Mouse (Mus musculus) MN1 (cell line): Measurements from ENCODE around the gene Ttc9b.
"Not testable (repeated sequence)": the region's sequence is repeated elsewhere in the genome, so short reads cannot be mapped to it uniquely, and the experiment has no call there.

ENCODE experiments used
- DNase-seq: peaks from one replicate; pipeline ENCODE4 v3.0.0-alpha.2; 2016; ENCODE audit warnings: low spot score

Gene Ttc9b

DNA sequence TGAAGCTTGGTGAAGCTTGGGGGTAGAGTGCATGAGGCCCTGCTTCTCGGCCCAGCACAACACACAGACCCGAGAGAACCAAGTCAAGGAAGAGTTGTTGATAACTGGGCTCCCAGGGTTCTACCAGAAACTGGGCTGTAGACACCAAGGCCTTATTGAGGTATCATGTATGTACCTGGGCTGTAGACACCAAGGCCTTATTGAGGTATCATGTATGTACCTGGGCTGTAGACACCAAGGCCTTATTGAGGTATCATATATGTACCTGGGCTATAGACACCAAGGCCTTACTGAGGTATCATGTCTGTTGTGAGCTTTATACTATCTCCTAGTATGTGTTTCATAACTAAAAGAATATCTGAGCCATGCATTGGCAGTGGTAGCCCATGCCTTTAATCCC, 18.6 kb upstream of the Ttc9b start:
- not testable (repeated sequence) for DNase-seq

DNA sequence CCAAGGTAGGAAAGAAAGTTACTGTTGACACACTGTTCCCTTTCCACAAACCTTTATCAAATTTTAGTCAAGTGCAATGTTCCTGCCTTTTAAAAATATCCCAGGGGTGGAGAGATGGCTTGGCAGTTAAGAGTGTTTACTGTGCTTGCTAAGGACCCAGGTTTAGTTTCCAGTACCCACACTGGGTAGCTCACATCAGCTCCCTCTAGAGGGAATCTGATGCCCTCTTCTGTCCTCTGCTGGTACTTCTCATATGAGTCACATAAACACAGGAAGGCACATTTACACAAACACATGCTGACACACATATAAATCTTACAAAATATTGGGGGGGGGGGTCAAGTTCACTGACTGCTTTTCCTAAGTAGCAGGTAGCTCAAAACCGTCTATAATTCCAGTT, 9.2 kb upstream of the Ttc9b start:
- no peak for DNase-seq

DNA sequence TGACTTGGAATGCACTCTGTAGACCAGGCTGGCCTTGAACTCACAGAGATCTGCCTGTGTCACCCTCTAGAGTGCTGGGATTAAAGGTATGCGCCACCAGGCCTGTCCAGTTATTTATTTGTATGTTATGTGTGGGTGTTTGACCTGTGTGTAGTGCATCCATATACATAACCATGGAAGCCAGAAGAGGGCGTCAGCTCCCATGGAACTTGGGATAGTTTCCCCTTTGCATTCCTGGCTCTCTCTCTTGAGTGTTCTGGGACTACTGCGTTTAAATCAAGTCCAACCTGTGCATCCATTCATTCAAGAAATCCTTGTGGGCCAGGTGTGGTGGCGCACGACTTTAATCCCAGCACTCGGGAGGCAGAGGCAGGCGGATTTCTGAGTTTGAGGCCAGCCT, 7.2 kb upstream of the Ttc9b start:
- DNase-seq: no peak

DNA sequence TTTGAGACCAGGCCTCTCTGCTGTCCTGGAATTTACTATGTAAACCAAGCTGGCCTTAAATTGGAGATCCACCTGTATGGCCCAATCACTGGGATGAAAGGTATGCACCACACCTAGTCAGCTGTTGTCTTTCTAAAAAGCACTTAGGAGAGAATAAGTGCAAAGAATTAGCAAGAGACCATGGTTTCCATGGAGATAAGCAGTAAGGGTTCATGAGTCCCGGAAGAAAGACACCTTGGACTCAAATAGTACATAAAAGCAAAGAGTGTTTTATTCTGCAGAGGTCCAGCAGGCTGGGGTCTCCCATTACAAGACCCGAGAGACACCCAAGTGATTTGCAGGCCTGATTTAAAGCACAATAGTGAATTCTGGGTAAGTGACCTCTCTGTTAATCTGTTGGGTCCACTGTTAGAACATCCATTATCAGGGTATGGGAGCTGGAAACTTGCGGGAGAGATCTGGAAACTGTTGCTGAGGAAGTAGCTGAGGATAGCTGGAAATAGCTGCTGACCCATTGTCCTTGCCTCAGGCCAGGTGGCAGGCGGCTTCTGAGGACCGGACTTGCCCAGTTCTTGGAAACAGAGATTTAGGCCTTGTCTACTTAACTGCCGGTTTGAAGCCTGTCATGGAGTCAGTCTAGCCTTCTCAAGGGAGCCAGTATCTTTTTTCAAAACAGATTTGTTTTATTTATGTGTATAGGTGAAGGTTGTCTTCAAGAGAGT, 6.3 kb upstream of the Ttc9b start:
- no peak for DNase-seq

DNA sequence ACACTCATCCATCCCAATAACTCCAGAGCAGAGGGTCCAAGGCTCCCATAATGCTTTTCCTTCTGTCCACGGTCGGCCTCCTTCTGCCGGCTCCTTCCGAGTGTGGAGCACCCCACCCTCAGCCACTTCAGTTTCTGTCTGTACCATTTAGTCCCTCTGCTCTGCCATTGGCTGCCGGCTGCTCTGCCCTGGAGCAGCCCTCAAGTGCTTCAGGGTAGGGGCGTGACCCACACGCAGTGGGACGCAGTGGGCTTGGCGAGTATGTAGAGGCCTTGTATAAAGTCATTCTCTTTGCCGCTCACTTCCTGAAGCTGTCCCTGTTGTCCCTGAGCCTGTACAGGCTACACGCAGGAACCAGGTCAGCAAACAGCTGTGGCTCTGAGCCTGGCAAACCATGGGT, 4.0 kb upstream of the Ttc9b start:
- DNase-seq: no peak

DNA sequence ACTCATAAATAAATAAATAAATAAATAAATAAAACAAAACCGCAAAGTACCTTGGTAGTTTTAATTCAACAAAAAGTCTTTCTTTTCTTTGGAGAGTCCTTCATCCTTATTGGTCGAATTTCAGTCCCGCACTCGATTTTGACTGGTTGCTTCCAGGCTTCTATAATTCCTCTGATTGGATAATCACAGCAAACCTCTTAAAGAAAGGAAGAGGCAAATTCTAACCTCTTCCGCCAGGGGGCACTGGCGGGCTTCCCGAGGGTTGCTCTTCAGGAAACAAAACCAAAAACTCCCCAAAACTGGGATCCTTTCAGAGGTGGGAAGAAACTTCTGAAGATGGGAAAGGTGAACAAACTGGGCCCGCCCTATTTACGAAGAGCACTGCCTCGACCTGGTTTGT, 2.8 kb upstream of the Ttc9b start:
- DNase-seq: peak; percentile 83

DNA sequence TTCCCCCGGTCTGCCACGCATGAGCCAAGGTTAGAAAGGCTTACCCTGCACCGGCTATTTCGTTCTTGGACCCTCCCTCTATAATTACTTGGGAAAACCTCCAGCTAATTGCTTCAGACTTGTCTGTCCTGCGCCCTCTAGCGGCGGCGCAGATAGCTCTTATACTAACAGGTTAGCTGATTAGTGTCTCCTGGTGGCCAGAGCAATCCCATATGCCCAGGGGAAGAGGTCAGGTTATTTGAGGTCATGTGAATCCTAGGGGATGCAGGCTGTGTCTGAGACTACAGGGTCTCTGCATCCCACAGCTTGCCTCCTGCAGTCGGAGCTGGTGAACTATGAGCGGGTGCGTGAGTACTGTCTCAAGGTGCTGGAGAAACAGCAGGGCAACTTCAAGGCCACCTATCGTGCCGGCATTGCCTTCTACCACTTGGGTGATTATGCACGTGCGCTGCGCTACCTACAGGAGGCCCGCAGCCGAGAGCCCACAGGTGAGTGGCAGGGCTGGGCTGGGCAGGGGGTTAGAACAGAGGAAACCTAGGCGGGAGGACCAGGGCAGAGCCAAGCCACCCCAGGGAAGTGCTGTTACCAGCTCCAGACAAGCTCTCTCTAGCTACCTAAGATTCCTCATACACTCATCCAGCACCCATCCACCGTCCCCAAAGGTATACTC, 1.0 kb downstream of the Ttc9b start:
- peak; percentile 58 for DNase-seq

DNA sequence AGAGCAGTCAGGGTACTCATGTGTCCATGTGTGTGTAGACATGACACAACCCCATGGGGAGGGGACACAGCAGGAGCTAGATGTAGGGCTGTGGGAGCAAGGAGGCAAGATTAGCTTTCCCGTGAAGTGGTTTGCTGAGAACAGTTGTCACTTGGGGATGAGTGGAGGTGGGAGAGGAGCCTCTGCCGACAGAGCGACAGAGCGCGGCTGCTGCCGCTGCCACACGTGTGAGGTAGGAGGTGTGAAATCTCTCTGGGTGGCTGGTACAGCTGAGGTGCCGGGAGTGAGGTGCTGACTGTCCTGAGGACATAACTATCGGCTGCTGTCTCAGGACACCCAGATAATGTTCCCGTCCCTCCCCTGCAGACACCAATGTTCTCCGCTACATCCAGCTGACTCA, 1.8 kb downstream of the Ttc9b start:
- no peak for DNase-seq

DNA sequence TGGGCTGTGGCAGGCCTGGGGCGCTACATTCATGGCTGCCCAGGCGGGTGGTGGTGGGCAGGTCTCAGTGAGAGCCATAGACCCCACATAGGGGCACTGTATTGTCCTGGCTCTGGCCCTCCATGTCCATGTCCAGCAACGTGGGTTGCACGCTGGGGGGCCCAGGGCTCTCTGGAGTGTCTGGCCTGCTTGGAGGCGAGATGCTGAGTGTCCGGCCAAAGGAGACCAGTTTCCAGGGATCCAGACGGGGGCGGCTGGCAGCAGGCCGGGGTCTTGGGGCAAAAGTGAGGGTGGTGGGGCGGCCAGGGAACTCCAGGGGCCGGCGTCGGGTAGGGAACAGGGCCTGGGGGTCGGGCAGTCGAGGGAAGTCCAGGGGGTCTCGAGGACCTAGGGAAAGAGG, 2.9 kb downstream of the Ttc9b start:
- DNase-seq: no peak

DNA sequence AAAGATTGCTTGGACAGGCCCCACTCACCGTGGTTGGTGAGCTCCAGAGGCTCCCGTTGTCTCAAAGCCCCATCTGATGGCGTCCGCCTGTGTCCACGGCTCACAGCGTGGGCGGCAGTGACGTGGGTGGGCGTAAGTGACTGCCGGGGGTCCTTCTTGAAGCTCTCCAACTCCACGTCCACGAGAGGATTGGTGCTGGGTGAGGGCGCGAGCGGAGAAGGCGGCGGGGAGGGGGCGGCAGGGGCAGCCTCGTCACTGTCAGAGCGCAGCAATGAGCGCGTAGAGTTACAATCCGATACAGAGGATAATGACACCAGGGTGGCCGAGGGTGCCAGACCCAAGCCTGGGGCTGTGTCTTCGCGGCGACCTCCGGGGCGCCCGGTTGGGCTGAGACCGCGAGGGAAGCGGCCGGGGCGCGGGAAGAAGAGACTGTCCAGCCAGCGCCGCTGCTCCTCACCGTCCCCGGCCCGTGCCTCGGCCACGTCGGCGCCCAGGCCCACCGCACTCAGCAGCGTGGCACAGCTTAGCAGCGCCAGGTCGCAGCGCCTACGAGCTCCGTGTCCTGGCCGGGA, 4.2 kb downstream of the Ttc9b start:
- DNase-seq: no peak

DNA sequence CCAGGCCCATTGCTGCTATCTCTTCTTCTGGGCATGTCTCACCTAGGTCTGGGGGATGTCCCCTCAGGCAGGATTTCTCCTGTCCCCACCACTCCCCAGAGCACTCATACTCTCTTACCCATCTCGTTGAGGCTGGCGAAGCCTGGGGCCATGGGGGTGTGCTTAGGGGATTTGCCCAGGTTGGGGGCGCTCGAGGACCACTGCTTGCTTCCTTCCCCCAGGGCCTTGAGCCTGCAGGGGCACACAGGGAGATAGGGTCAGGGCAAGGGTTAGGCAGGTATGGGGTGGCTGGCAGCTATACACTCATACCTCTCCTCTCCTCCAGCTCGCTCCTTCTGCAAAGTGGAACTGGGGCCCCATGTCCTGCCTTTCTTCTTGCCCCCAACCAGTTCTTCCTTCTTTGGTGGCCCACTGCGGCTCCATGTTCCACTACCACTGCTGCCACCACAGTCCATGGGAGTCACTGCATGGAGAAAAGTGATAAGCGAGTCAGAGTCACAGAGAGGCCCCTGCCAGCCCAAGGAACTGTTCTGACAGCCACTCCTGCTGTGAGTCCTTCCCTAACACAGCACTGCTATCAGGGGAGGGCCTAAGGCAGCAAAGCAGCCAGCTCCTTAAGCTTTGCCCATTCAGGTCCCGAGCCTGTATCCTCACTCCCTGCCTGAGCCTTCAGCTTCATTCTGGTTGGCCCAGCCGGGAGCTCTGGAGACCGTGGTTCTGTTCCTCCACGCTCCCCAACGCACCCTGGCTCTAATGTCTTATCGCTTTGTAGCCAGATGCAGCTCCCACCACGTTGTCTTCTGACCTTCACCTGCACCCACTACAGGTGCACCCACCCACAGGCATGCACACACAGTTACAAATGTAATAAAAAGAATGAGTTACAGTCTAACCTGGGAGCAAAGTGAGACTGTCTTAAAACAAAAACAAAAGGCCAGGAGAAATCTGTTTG, 5.3 kb downstream of the Ttc9b start:
- DNase-seq: no peak

DNA sequence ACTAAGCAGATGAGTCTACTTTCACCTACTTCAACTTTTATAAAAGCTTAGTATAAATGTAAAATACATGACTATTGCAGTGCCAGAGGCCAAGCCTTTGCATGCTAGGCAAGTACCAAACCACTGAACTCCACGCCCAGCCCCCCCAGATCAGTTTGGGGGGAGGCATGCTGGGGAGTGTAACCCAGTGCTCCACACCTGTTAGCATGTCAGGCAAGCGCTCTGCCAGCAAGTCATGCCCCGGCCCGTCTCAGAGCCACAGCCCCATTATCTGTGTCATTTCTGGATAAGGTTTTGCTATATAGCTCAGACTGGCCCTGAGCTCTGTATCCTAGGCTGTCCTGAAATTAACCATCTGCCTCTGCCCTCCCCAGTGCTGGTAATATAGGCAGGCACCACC, 8.3 kb downstream of the Ttc9b start:
- DNase-seq: no peak

DNA sequence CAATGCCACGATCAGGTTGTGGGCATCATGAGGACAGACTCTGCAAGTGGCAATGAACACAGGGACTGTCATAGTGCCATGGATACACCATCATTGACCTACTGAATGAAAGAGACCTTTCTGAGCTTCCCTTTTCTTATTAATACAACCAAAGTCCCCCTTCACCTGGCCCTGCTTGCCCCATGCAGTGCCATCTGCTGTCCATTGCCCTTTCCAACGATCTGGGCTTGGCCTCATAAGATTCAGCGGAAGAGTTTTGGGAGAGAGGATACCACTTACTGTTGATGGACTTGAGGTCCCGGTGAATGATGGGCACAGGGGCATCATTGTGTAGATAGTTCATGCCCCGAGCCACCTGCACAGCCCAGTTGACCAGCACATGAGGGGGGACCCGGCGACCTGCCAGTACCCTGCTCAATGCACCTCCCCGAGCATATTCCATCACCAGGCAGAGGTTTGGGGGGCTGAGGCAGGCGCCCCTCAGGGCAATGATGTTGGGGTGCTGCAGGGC, 19.4 kb downstream of the Ttc9b start:
- no peak for DNase-seq

DNA sequence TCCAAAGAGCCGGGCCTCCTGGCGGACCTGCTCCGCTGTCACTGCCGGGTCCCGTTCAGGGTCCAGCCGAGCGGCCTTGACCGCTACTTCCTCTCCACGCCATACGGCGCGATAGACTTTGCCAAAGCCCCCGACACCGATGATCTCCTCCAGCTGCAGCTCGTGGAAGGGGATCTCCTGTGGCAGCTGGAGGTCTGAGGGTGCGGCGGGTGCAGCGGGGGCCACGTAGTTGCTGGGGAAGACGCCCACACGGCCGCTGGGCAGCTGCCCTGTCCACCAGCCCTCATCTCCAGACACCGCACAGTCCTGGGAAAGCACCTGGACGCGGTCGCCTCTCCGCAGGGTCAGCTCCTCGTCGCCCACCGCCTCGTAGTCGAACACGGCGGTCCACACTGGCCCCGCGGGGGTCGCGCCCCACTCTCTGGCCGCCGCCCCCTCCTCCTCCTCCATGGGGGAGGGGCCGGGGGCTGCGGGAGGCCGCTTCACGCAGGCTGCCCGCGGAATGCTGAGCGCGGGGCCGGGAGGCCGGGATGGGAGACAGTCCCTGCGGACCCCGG, 19.9 kb downstream of the Ttc9b start:
- DNase-seq: no peak

DNA sequence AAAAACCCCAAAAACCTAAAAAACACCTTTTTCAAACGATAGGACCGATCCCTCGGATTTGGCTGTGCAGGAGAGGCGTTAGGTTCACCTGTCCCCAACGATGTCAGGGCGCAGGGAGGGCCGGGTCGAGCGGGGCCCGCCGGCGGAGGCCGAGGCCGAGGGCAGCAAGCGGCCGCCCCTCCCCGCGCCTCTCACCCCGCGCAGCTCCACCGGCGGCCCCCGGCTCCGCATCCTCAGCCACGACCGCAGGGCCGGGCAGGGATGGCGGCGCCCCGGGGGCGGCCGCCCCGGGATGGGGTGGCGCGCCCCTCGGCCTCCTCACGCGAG, 20.4 kb downstream of the Ttc9b start:
- no peak for DNase-seq

DNA sequence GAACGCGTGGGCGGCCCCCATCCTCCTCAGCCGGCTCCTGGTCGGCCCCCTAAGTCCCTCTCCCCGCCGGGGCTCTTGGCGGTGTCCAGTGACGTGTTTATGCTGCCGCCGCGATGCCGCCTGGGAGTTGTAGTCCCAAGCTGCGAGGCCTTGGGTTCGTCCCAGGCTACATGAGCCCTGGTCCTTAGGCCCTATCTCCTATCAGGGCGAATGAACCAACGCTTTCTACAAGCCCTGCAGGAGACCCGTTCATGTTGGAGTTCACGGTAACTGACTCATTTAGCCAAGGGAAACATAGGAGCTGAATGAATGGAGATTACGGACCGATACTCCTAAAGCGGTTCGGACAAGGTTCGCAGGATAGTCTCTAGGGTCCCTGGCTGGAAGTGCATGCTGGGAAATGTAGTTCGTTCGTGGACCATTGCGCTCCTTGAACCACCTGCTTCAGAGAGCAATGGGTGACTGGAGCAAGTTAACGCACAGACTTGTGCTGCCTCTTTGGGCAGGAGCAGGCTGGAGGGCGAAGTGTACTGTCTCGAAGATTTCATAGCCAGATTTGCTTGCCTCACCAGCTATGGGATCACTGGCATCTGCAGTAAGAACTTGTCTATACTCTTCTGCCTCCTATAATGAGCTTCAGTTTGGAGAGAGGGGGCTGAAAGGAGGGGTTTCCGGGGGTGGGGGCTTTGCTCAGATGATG, 21.0 kb downstream of the Ttc9b start, which contains the start of gene Map3k10:
Gene Map3k10, minus strand, starts transcription at position 77 of the 700 bp plus-strand sequence.
- peak; percentile 91 for DNase-seq

DNA sequence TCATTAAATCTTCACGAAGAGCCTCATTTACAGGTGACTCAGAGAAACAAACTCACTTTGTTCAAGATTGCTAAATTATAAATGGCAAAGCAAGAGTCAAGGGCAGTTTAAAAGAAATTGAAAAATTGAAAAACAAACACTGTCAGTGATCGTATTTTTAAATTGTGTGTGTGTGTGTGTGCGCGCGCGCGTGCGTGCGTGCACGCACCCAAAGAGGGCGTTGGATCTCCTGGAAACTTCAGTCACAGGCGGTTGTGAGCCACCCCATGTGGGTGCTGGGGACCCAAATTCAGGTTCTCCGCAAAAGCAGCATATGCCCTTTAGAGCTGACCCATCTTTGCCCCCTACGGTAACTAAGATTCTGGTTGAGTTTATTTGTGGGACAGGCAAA, 21.5 kb downstream of the Ttc9b start:
- no peak for DNase-seq

DNA sequence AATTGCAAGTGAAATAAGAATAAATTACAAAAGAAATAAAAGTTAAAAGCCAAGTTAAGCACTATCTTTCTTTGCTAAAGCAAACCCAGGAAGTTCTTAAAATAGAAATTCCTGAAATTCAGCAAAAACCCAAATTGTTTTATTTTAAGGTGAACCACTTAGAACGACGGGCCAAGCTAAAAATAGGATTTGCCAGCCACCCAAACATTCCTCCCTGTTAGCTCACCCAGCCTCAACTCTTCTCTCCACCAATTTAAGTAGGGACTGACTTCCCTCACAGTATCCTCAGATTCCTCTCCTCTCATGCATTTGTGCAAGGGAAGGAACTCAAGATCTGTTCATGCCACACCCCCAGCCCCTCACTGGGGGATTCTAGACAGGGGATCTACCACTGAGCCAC, 29.5 kb downstream of the Ttc9b start:
- DNase-seq: no peak

DNA sequence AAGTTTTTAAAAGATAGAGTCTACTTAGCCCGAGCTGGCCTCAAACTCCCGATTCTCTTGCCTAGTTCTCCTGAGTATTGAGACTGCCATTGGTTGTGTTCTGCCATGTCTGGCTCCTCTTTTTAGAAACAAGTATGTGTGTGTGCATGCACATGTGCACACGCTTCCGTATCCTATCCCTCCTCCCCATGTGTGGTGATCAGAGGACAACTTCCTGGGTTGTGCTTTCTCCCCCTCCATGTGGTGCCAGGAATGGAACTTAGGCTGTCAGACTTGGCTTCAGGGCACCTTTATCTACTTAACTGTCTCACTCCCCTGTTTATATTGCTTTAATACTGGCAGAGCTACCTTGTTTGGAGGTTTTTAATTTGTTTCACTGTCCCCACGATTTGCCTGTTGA, 31.5 kb downstream of the Ttc9b start:
- DNase-seq: no peak

DNA sequence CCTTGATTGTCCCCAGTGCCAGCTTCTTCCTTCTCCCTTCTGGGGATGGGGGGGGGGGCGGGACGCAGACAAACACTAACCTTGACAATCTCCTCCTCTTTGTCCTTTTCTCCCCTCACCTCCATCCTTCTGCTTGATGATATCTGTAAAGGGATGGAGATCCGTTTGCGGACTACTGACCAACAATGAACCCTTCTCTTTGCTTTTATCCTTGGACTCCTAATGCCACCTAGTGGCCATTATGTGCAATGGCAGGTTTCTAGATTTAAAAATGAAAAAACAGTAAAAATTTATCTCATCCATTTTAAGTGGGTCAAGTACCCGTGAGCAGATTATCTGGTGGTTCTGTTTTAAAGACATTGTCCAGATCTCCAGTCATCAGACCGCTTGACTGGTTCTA, 32.0 kb downstream of the Ttc9b start:
- DNase-seq: peak; percentile 82

DNA sequence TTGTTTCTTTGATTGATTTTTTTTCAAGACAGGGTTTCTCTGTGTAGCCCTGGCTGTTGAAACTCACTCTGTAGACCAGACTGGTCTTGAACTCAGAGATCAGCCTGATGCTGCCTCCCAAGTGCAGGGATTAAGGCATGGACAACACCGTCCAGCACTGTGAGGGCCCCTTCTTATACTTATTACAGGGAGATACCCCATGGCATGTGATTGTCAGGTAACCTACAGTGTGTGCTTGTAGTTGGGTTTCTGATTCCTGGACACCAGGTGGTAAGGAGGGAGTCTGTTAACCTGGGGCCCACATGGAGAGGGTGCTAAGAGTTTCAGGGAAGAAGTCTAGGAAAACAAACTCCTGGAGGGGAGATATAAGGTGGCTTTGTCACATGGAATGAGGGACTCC, 33.3 kb downstream of the Ttc9b start:
- DNase-seq: no peak
